Mouse (Mus musculus) liver, embryonic 13.5 days (tissue): ENCODE results near the gene Gm28042. TPM values are rescaled to one million over a fixed set of nuclear protein-coding genes. Genes with fewer than 3 reads are reported as not detected.

Source experiments
- ATAC-seq: fragments of 200-750 bp; cut with Nextera tagmentation; 2 replicates; pipeline ENCODE4 v1.8.0; 2017; ENCODE audit warnings: low read depth, mild to moderate bottlenecking, moderate number of reproducible peaks, moderate library complexity
- DNase-seq: peaks from one replicate; pipeline ENCODE4 v3.0.0; 2022
- H3K27ac ChIP-seq: fragments of 300-500 bp; sonication (generic); 2 replicates; pipeline ENCODE4 v1.5.1; 2015; ENCODE audit warnings: moderate library complexity, mild to moderate bottlenecking, inconsistent platforms
- H3K27me3 ChIP-seq: fragments of 300-500 bp; sonication (generic); 2 replicates; pipeline ENCODE4 v1.6.1; 2015; ENCODE audit warnings: mild to moderate bottlenecking, inconsistent platforms
- H3K36me3 ChIP-seq: fragments of 300-500 bp; sonication (generic); 2 replicates; pipeline ENCODE4 v1.6.1; 2015; ENCODE audit warnings: mild to moderate bottlenecking, inconsistent platforms
- H3K4me1 ChIP-seq: fragments of 300-500 bp; sonication (generic); replicated peaks from 2 replicates; pipeline ENCODE4 v1.6.1; 2015; ENCODE audit warnings: inconsistent platforms
- H3K4me2 ChIP-seq: fragments of 300-500 bp; sonication (generic); 2 replicates; pipeline ENCODE4 v1.6.1; 2015; ENCODE audit warnings: inconsistent platforms, mild to moderate bottlenecking, moderate library complexity
- H3K4me3 ChIP-seq: fragments of 300-500 bp; sonication (generic); replicated peaks from 2 replicates; pipeline ENCODE4 v1.5.1; 2015; ENCODE audit warnings: mild to moderate bottlenecking, inconsistent platforms
- H3K9ac ChIP-seq: fragments of 300-500 bp; sonication (generic); 2 replicates; pipeline ENCODE4 v1.6.1; 2015; ENCODE audit warnings: mild to moderate bottlenecking, inconsistent platforms
- H3K9me3 ChIP-seq: fragments of 300-500 bp; sonication (generic); replicated peaks from 2 replicates; pipeline ENCODE4 v1.6.1; 2016; ENCODE audit warnings: inconsistent platforms
- WGBS: fragments of 180-500 bp; shearing (Covaris S2); methylation state at CpG from one replicate; pipeline ENCODE4 v1.1.7; 2015; ENCODE audit not compliant: insufficient replicate concordance; 5-methylcytosine and 5-hydroxymethylcytosine counted together
- polyA plus RNA-seq: library from polyadenylated mRNA; unstranded; fragments of >200 nt; fragmentation: Nextera tagmentation; extraction: Ambion mirVana; gene quantifications from 2 replicates; pipeline ENCODE4 v1.2.1, GENCODE M21; 2015

The Gm28042 gene
- polyA plus RNA-seq, result 0.35 and 0.46 TPM in 2 replicates

DNA sequence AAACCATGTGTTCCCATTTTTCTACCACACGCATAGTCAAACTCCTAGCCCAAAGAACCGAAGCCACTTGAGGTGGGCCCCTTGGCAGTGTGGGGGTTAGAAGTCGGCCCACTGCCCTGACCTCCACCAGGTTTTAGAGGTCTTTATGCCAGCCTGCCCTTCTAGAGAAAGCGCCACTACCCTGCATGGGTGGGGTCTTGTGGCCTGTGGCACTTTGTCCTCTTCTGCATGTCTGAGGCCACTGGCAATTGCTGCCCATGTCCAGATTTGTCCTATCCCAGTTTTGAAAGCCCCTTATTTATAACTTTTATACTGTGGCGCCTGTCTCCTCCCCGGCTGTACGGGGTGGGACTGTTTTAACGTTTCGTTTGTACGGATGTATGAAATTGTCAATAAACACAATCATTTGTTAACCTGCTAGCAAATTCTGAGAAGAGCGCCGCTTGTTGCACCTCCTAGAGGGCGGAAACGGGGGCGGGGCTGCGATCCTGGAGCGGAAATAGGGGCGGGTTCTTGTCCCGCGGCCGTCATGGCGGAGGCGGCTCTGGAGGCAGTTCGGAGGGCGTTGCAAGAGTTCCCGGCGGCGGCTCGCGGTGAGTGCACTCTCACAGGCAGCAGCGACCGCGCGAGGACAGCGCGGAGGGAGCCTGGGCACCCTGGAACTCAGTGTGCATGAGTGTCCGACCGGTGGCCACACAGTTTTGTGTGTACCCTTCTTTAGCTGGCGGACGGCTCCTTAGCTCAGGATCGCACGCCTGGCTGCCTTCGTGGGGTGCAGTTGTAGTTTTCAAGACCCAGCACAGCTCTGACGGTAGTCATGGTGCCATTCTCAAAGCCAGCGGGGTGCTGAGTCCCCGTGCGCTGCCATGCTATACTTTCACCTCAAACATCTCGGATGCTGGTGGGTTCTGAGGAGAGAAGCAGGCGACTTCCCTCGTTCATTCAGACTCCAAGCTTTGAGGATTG lies at the start of gene Gm28042, which contains the start of gene Jmjd7:
Gene Gm28042, plus strand, starts transcription at position 510 of the 966 bp plus-strand sequence.
Gene Jmjd7, plus strand, starts transcription at position 500 of the 966 bp plus-strand sequence.
- Histone ChIP-seq H3K27me3 (no peaks in the 10 kb centered on the region), H3K4me3 (peak within 1 kb of the TSS; percentile 67)
- 5% methylated on average over 50 of the region's 50 CpGs for WGBS

DNA sequence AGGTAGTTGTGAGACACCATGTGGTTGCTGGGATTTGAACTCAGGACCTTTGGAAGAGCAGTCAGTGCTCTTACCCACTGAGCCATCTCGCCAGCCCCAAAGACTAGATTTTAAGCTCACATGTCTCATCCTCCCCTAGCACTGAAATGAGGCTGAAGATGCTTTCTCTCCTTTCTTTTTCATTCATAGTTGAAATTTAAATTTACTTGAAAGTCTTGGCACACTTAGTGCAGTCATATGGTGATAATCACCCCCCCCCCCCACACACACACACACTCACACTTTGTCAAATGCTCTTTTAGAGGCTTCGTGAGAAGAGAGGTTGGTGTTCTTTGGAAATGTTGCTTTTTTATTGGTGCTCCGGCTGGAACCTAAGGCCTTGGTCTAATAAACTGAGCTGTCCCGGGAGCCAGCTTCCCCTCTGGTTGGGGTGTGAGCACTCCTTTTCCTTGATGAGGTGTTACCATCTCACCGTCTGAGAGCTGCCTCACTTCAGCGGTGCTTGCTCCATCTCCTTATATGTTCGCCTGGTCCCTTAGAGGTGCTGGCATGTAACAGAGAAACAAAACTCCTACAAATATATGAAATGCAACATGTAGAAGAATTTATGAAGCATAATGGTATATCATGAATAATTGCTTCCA lies 46.8 kb upstream of the Gm28042 start:
- DNase-seq (no peak), ATAC-seq (no peak)
- WGBS, result 75% methylated on average over 7 of the region's 7 CpGs
- H3K9me3 ChIP-seq, result no peaks in the 10 kb centered on the region
- no peak overlapping the region for H3K27ac ChIP-seq
- H3K4me1 ChIP-seq, result no peaks in the 10 kb centered on the region; the same call in 1 of the 2 replicates
- no peak overlapping the region for H3K9ac ChIP-seq
- H3K27me3 ChIP-seq, result no peaks in the 10 kb centered on the region
- no peak overlapping the region for H3K4me2 ChIP-seq
- H3K4me3 ChIP-seq, result no peak overlapping the region
- H3K36me3 ChIP-seq, result no peaks in the 10 kb centered on the region; the same call in 1 of the 2 replicates

More for the DNA sequence above, at the start of gene Gm28042, which contains the start of gene Jmjd7:
- Histone ChIP-seq H3K9me3 (no peaks in the 10 kb centered on the region), H3K9ac (peak within 1 kb of the TSS; percentile 79), H3K27ac (peak within 1 kb of the TSS; percentile 81), H3K4me2 (peak within 1 kb of the TSS; percentile 75), H3K4me1 (peaks cover 44% of the 10 kb centered on the region), H3K36me3 (peaks cover 13% of the 10 kb centered on the region)
- DNase-seq (peak; percentile 93), ATAC-seq (peak; percentile 92)

DNA sequence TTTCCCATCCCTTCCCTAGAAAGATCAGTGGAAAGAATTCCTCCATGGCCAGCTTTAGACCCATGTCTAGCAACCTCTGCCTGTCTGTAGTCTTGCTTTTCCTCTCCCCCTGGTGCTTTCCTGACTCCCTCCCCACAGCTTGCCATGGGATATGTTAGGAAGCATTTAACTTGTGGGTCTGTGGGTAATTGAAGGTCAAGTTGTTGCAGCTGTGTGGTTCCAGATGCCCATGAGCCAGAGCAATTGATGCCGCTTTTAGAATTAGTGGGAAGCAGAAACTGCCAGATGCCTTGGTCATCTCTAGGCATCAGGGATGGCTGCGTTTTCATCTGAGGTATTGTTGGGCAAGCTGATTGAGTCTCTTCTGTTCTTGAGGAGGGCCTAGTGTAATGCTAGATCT lies 45.7 kb upstream of the Gm28042 start:
- Histone ChIP-seq H3K4me1 (no peaks in the 10 kb centered on the region; the same call in 1 of the 2 replicates), H3K9me3 (no peaks in the 10 kb centered on the region), H3K27me3 (no peaks in the 10 kb centered on the region), H3K36me3 (no peaks in the 10 kb centered on the region; the same call in 1 of the 2 replicates), H3K27ac (no peak overlapping the region), H3K9ac (no peak overlapping the region), H3K4me3 (no peak overlapping the region), H3K4me2 (no peak overlapping the region)
- 75% methylated on average over 2 of the region's 2 CpGs for WGBS
- DNase-seq, result no peak
- ATAC-seq, result no peak

DNA sequence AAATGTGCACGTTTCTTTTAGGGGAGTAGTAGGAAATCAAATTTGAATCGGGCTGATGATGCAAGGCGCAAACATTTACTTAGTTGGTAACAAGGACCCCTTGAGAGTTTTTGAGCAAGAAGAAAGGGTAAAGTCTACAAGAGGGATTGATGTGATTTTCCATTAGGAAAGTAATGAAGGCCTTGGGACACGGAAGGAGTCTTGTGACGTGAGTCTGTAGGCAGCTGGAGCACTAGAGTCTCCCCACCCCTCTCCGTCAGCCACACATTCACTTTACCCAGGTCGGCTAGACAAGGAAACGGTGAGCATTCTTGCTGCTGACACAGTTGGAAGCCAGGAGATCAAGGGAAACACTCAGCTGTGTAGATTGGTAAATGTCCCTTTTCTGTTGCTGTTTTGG lies 41.4 kb upstream of the Gm28042 start:
- Histone ChIP-seq H3K4me1 (no peaks in the 10 kb centered on the region), H3K9me3 (no peaks in the 10 kb centered on the region), H3K9ac (no peak overlapping the region), H3K4me2 (no peak overlapping the region), H3K4me3 (no peak overlapping the region), H3K27ac (no peak overlapping the region), H3K36me3 (no peaks in the 10 kb centered on the region; the same call in 1 of the 2 replicates), H3K27me3 (no peaks in the 10 kb centered on the region)
- no peak for ATAC-seq
- 71% methylated on average over 8 of the region's 8 CpGs for WGBS
- DNase-seq, result no peak

DNA sequence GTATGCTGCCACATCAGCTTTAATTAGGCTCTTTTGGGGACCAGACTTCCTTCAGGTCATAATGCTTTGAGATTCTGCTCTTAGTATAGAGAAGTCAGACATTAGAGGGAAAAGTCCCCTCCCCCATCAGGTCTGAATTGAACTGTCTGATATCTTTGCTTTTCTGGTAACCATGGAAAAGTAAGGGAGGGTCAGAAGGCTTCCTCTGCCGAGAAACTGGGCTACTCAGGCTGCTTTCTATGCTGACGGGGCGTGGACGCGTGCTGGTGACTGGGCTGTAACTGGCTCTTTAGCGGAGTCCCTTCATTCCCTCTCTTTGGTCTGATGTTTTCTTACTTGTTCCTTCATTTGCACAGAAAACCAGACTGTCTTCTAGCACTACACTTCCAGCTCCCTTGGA lies 40.9 kb upstream of the Gm28042 start:
- H3K27me3 ChIP-seq, result no peaks in the 10 kb centered on the region
- H3K36me3 ChIP-seq, result no peaks in the 10 kb centered on the region; the same call in 1 of the 2 replicates
- no peak for ATAC-seq
- whole genome bisulfite sequencing, result 60% methylated on average over 6 of the region's 6 CpGs
- no peaks in the 10 kb centered on the region for H3K4me1 ChIP-seq
- H3K27ac ChIP-seq, result no peak overlapping the region
- H3K4me3 ChIP-seq, result no peak overlapping the region
- H3K9ac ChIP-seq, result no peak overlapping the region
- DNase-seq, result no peak
- H3K9me3 ChIP-seq, result no peaks in the 10 kb centered on the region
- H3K4me2 ChIP-seq, result no peak overlapping the region

DNA sequence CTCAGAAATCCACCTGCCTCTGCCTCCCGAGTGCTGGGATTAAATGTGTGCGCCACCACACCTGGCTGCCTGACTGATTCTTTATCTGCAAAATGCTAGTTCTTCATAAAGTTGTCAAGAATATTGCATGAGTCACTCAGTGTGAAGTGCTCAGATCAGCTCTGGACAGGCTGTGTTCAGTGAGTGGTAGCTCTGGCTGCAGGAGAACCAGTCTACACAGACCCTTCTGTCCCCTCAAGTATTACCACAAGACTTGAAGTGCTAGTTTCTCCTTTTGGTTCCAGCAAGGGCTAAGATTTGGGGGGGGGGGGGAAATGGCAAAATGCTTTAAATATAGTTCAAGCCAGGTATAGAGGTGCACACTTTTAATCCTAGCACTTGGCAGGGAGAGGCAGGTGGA lies 39.9 kb upstream of the Gm28042 start:
- no peaks in the 10 kb centered on the region for H3K9me3 ChIP-seq
- DNase-seq, result no peak
- no peak overlapping the region for H3K9ac ChIP-seq
- no peak overlapping the region for H3K4me3 ChIP-seq
- H3K36me3 ChIP-seq, result no peaks in the 10 kb centered on the region
- no peak for ATAC-seq
- no peak overlapping the region for H3K4me2 ChIP-seq
- no peaks in the 10 kb centered on the region for H3K27me3 ChIP-seq
- 75% methylated on average over 2 of the region's 2 CpGs for WGBS
- no peaks in the 10 kb centered on the region for H3K4me1 ChIP-seq
- no peak overlapping the region for H3K27ac ChIP-seq

DNA sequence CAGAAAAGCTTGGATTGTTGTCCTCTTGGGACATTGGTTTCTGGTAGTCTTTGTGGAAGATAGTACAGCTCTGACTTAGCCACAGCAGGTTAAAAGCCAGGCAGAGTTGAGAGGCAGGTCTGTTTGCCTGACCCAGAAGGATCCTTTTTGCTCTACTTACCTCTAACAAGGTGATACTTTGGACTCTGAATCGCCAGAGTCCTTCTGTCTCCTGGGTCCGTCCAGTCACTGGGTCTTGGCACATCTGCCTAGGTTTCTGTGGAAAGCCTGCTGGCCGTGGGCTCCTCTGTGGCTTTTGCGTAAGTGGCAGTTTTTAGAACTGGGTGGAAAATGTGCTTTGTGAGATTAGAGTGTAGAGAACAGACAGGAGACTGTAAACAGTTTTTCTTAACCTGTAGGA lies 38.3 kb upstream of the Gm28042 start:
- WGBS, result 62% methylated on average over 4 of the region's 4 CpGs
- no peaks in the 10 kb centered on the region for H3K9me3 ChIP-seq

DNA sequence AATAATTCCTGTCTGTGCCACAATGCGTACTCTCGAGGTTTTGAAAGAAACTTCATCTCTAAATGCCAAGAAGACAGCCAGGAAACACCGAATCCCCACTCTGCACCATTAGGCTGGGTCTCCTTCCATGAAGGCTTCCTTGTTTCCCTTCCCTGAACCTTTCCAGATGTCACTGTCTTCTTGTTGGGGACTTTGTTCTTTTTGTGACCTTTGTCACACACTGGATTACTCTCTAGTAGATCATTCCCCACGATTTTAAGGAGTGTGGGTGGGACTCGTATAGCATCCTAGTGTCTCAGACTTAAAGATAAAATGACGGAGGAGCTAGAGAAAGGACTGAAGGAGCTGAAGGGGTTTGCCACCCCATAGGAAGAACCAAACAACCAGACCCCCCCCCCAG lies 36.4 kb upstream of the Gm28042 start:
- no peaks in the 10 kb centered on the region for H3K27me3 ChIP-seq
- no peaks in the 10 kb centered on the region for H3K36me3 ChIP-seq
- ATAC-seq (no peak), DNase-seq (no peak)
- no peak overlapping the region for H3K27ac ChIP-seq
- no peak overlapping the region for H3K4me2 ChIP-seq
- 72% methylated on average over 6 of the region's 6 CpGs for WGBS
- no peak overlapping the region for H3K9ac ChIP-seq
- H3K4me3 ChIP-seq, result no peak overlapping the region
- H3K9me3 ChIP-seq, result no peaks in the 10 kb centered on the region
- 0 out of 2 replicates have a peak, but pooled peaks cover 8% of the 10 kb centered on the region for H3K4me1 ChIP-seq

More for the DNA sequence above, 38.3 kb upstream of the Gm28042 start:
- Histone ChIP-seq H3K4me1 (no peaks in the 10 kb centered on the region), H3K9ac (no peak overlapping the region), H3K4me3 (no peak overlapping the region), H3K27me3 (no peaks in the 10 kb centered on the region), H3K27ac (no peak overlapping the region), H3K4me2 (no peak overlapping the region), H3K36me3 (no peaks in the 10 kb centered on the region)
- DNase-seq, result no peak
- ATAC-seq, result no peak

DNA sequence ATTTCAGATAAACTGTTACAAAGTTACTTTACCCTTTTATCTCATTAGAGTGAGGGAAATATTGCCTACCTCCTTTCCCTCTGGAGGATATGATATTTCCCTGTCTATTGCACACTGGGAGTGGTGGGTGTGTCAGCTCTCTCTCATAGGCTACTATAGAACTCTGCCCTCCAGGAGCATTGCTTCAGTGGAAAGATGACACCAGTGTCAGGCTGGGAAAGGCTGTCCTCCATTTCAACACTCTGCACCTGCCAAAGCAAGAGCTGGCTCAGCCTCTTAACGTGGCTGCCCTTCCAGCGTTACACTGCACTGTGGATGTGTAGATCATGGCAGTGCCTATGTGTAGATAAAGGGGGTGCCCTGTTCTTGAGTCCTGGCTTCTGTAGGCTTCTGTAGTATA lies 34.9 kb upstream of the Gm28042 start:
- no peak overlapping the region for H3K4me3 ChIP-seq
- H3K4me2 ChIP-seq, result no peak overlapping the region
- no peak overlapping the region for H3K9ac ChIP-seq
- no peaks in the 10 kb centered on the region for H3K27me3 ChIP-seq
- H3K4me1 ChIP-seq, result 0 out of 2 replicates have a peak, but pooled peaks cover 8% of the 10 kb centered on the region
- no peaks in the 10 kb centered on the region for H3K36me3 ChIP-seq
- 70% methylated on average over 2 of the region's 2 CpGs for WGBS
- no peak overlapping the region for H3K27ac ChIP-seq
- ATAC-seq (no peak), DNase-seq (no peak)
- H3K9me3 ChIP-seq, result no peaks in the 10 kb centered on the region

DNA sequence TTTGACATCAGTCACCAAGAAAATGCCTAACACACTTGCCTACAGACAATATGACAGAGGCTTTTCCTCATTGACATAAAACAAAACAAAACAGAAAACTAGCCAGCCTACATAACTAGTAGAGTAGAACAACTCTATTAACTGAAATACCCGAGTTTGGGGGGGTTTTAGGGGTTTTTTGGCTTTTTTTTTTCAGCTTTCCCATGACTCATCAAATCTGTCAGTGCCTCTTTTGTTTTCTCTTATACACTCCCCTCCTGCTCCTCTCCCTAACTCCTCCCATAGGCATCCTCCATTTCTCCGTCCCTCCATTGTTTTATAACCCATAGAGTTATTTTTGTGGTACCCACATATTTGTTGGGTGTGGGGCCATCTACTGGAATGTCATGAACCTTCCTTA lies 33.8 kb upstream of the Gm28042 start:
- no peak overlapping the region for H3K27ac ChIP-seq
- DNase-seq, result no peak
- ATAC-seq, result no peak
- H3K4me3 ChIP-seq, result no peak overlapping the region
- no peaks in the 10 kb centered on the region for H3K9me3 ChIP-seq
- 0 out of 2 replicates have a peak, but pooled peaks cover 8% of the 10 kb centered on the region for H3K4me1 ChIP-seq
- H3K4me2 ChIP-seq, result no peak overlapping the region
- 46% methylated on average over 2 of the region's 2 CpGs for WGBS
- no peaks in the 10 kb centered on the region for H3K36me3 ChIP-seq
- no peak overlapping the region for H3K9ac ChIP-seq
- no peaks in the 10 kb centered on the region for H3K27me3 ChIP-seq

DNA sequence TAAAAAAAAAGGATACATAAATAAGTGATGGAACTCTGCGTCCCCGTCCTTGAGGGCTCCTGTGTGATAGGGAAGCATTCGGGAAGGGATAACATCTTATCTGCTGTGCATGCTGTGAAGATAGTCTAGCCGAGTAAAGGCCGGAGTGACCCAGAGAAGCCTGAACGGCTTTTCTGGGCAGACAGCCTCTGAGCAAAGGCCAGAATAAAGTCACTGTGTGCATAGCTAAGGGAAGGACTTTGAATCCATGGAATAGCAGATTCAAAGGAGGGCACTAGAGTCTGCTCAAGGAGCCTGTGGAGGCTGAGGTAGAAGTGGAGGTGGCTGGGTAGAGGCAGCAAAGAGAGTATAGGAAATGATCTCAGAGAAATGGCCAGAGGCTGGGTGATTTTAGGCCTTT lies 32.5 kb upstream of the Gm28042 start:
- 62% methylated on average over 6 of the region's 6 CpGs for WGBS
- no peaks in the 10 kb centered on the region for H3K9me3 ChIP-seq
- 0 out of 2 replicates have a peak, but pooled peaks cover 8% of the 10 kb centered on the region for H3K4me1 ChIP-seq
- H3K4me2 ChIP-seq, result no peak overlapping the region
- H3K36me3 ChIP-seq, result no peaks in the 10 kb centered on the region
- no peak for ATAC-seq
- H3K4me3 ChIP-seq, result no peak overlapping the region
- H3K27ac ChIP-seq, result no peak overlapping the region
- DNase-seq, result no peak
- H3K27me3 ChIP-seq, result no peaks in the 10 kb centered on the region
- H3K9ac ChIP-seq, result no peak overlapping the region
